Mouse (Mus musculus) 3T3-L1 (cell line): Measurements from ENCODE around the gene Olfr1467.

Source experiments
- DNase-seq: peaks from one replicate; pipeline ENCODE4 v3.0.0-alpha.2; 2015; ENCODE audit warnings: low read depth, low spot score

Gene Olfr1467

DNA sequence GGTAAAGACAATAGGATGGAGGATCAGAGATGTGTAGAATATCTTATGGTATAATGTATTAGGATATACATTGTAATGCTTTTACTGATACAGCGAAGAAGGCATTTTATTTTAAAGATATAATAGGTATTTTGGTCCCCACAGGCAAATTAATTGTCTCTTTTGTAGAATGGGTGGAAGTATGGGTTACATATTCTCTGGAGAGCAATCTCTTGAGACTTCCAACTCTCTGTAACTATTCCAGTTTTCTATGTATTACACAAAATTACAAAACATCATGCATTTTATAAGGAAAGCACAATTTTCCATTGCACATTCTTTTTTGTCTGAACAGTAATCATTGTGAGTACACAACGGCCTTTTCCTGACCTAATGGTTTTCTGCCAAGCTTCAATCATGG is at the start of gene Olfr1467:
Olfr1467 (plus strand) TSS at position 301 of the 400 bp plus-strand sequence.
- no peak for DNase-seq

DNA sequence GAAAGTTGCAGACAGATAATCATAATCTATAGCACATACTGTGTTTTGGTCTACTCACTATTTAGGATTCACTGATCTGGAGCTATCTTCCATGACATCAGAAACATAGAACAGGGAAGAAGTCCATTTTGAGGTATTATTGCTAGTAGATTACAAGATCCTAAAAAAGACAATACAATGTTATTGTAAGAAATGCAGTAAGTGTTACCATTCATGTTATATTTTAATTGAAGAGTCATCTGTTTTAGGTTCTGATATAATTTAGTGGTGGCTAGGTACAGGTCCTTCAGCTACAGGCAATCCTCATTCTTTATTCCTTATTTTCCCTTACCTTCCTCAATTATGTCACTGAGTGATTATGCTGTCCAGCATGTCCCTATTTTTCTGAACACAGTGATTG is 46.6 kb upstream of the Olfr1467 start, which contains the start of gene Olfr1465:
Olfr1465 (minus strand) TSS at position 101 of the 400 bp plus-strand sequence.
- DNase-seq, result no peak

DNA sequence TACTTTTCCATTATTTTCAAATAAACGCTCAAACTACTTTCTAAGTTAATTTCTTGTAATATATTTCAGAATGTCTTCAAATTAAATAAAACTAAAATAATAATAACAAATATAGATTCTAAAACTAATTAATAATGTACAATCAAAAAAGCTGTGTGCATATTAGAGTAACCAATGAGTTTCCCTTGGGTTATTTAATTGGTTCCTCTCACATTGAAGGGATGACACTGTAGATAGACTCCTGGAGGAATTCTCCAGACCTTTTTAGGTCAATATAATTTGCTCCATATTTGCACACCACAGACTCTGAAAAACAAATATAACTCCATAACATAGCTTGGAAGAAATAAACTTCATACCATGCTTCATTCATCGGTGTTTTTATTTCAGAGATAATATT is 23.5 kb upstream of the Olfr1467 start, which contains the start of gene Olfr1466:
Olfr1466 (plus strand) TSS at position 301 of the 400 bp plus-strand sequence.
- no peak for DNase-seq

DNA sequence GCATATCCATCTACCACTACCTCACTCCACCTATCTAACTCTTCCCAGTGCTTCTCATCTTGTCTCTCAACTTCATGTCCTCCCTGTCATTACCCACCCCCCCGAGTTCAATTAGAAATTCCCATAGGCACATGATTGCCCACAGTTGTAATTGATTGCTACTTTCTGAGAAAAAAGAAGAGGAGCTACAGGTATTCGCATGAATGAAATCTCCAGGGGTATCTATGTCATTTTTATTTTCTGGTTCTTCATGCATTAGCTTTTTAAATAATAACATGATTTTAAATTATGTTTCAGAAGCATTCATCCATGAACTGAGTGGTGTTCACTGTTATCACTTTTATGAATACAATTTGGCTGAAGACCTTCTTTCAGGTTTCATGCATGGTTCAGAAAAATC is 45.5 kb downstream of the Olfr1467 start, which contains the start of gene Olfr1469:
Olfr1469 (plus strand) TSS at position 301 of the 400 bp plus-strand sequence.
- no peak for DNase-seq
